Mouse (Mus musculus): ENCODE measurements around the gene Ctso.

DNA sequence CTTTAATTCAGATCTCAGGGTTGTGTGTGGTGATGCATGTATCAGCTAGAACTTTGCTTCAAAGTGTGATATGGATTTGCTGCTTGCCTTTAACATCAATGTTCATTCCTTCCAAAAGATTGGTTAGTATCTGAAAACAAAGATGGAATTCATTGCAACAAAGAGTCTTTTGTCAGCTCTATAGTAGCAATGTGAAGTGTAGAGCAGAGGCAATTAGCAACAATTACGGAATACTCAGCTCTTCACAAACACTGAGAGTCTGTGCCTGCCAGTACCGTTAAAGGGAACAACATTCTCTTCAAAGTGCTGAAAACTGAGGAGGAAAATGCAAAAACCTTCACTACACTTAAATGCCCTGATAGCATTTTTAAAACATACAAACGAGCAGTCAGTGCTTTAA is 12.7 kb upstream of the Ctso start:
- TF ChIP-seq CTCF (IDR thresholded peaks at IDR 0.05; ENCODE audit: low read depth, low read length) (no peak), EP300 (IDR thresholded peaks at IDR 0.05; ENCODE audit: insufficient read depth, low read depth, low read length) (no peak)

Measured in ES-Bruce4 (cell line).